Mouse (Mus musculus) layer of hippocampus, postnatal 10 days (tissue): ENCODE results near the gene Abhd12. TPM values are rescaled to one million over a fixed set of nuclear protein-coding genes. Genes with fewer than 3 reads are reported as not detected.
"Not testable (repeated sequence)": the region's sequence is repeated elsewhere in the genome, so short reads cannot be mapped to it uniquely, and the experiment has no call there.

Source experiments
- DNase-seq, 2 experiments: peaks; one replicate each; pipeline ENCODE4 v3.0.0; 2021; ENCODE audit warnings: low spot score in 2 of 2
- long read RNA-seq: library from polyadenylated mRNA; stranded (forward); transcript quantifications from one replicate; pipeline ENCODE4 v2.0.0, GENCODE M21; 2023
- total RNA-seq, 2 experiments: library from RNA; stranded (reverse); gene quantifications; 2 replicates each; pipeline ENCODE4 v1.2.3; 2021

The Abhd12 gene
- 100 to 1,000 TPM; 173 to 184 TPM for total RNA-seq
- long read RNA-seq, transcript Abhd12-201 (13 exons, 1,999 nt) = major isoform, 124 of 164 reads
- long read RNA-seq, partial matches to known transcripts = 10 of 164 reads
- long read RNA-seq, other reads (novel, unspliced or antisense) = 27 of 164 reads

GRCm38 (mm10) chr2:150904272-150904935, at the start of gene Abhd12:
TSS of gene Abhd12 (minus strand) at chr2:150904741.
- peak; percentile 97 to 98 for DNase-seq

- no peak for DNase-seq
Observed at GRCm38 (mm10) chr2:150951201-150951600, 46.7 kb upstream of the Abhd12 start.

- DNase-seq = no peak
Observed at GRCm38 (mm10) chr2:150950056-150950455, 45.5 kb upstream of the Abhd12 start.

- no peak for DNase-seq
Observed at GRCm38 (mm10) chr2:150949652-150950051, 45.1 kb upstream of the Abhd12 start.

GRCm38 (mm10) chr2:150948786-150949185, 44.2 kb upstream of the Abhd12 start:
- DNase-seq = no peak

GRCm38 (mm10) chr2:150947880-150948611, 43.5 kb upstream of the Abhd12 start:
- DNase-seq = not testable (repeated sequence)

GRCm38 (mm10) chr2:150947341-150947740, 42.8 kb upstream of the Abhd12 start:
- DNase-seq = peak in 1 of 2 experiments; percentile 25

- DNase-seq = no peak
Observed at GRCm38 (mm10) chr2:150944017-150944416, 39.5 kb upstream of the Abhd12 start.

- DNase-seq = no peak
Observed at GRCm38 (mm10) chr2:150934659-150935058, 30.1 kb upstream of the Abhd12 start.

GRCm38 (mm10) chr2:150933482-150933881, 28.9 kb upstream of the Abhd12 start:
- DNase-seq = no peak

- no peak for DNase-seq
Observed at GRCm38 (mm10) chr2:150930806-150931205, 26.3 kb upstream of the Abhd12 start.

- DNase-seq = no peak
Observed at GRCm38 (mm10) chr2:150929156-150929555, 24.6 kb upstream of the Abhd12 start.

- DNase-seq = no peak
Observed at GRCm38 (mm10) chr2:150927038-150927720, 22.6 kb upstream of the Abhd12 start.

- DNase-seq = no peak
Observed at GRCm38 (mm10) chr2:150923505-150923904, 19.0 kb upstream of the Abhd12 start.

- no peak for DNase-seq
Observed at GRCm38 (mm10) chr2:150923026-150923425, 18.5 kb upstream of the Abhd12 start.

GRCm38 (mm10) chr2:150922165-150922564, 17.6 kb upstream of the Abhd12 start:
- no peak for DNase-seq

- no peak for DNase-seq
Observed at GRCm38 (mm10) chr2:150921697-150922096, 17.2 kb upstream of the Abhd12 start.

- no peak for DNase-seq
Observed at GRCm38 (mm10) chr2:150920543-150920942, 16.0 kb upstream of the Abhd12 start.

GRCm38 (mm10) chr2:150918720-150919119, 14.2 kb upstream of the Abhd12 start:
- no peak for DNase-seq

GRCm38 (mm10) chr2:150915786-150916185, 11.2 kb upstream of the Abhd12 start:
- DNase-seq = no peak

- DNase-seq = no peak
Observed at GRCm38 (mm10) chr2:150914781-150915515, 10.4 kb upstream of the Abhd12 start.
